Mouse (Mus musculus) heart, postnatal 0 days (tissue): ENCODE data around the gene Hydin.

Experiments
- CTCF ChIP-seq: IDR thresholded peaks from 2 replicates; pipeline ENCODE4 v1.5.1; 2016; ENCODE audit warnings: antibody characterized with exemption, control low read depth, low read depth
- EP300 ChIP-seq: IDR thresholded peaks from 2 replicates; pipeline ENCODE4 v1.6.1; 2016; ENCODE audit warnings: antibody characterized with exemption, low read depth

- TF ChIP-seq EP300 = no peak
- no peak for TF ChIP-seq CTCF
These were observed 177.5 kb downstream of the Hydin start for GRCm38 (mm10) chr8:110444276-110444675.
